Mouse (Mus musculus) gastrocnemius, postnatal 14 days (tissue): ENCODE measurements around the gene Cfap46. TPM values are rescaled to one million over a fixed set of nuclear protein-coding genes. Genes with fewer than 3 reads are reported as not detected.
"Not testable (repeated sequence)": the region's sequence is repeated elsewhere in the genome, so short reads cannot be mapped to it uniquely, and the experiment has no call there.

Experiments
- DNase-seq: peaks from one replicate; pipeline ENCODE4 v3.0.0; 2021; ENCODE audit warnings: mixed read lengths
- intact Hi-C: fragments of 180-260 bp; cut with DNase I; formaldehyde crosslinking; loops from one replicate; pipeline ENCODE4 v1.15.1; 2025; ENCODE audit warnings: low total_unique reads
- total RNA-seq, 2 experiments: library from RNA; stranded (reverse); gene quantifications; 2 replicates each; pipeline ENCODE4 v1.2.3; 2021

The Cfap46 gene
- total RNA-seq, 2 experiments from 2014 or later = 0.07 to 0.12 TPM

- intact Hi-C loops = no loop called here
- DNase-seq = no peak
Observed at GRCm38 (mm10) chr7:139681921-139682598, 1.6 kb downstream of the Cfap46 start.

DNA sequence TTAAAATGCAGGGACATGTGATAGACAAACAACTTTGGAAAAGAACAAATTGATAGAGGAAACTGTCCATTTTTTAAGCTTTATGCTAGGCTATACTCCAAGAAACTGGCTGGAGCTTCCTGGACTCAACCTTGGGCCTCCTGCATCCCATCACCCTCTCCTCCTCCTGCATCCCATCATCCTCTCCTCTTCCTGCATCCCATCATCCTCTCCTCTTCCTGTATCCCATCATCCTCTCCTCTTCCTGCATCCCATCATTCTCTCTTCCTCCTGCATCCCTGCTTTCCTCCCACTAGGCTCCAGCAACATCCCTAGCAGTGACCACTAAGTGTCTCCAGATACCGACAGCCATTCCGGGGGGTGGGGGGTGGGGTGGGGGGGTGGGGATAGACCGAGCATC is 7.2 kb downstream of the Cfap46 start:
- intact Hi-C loops = no loop called here
- no peak for DNase-seq

GRCm38 (mm10) chr7:139666871-139667270 is 16.7 kb downstream of the Cfap46 start:
- intact Hi-C loops = no loop called here

DNA sequence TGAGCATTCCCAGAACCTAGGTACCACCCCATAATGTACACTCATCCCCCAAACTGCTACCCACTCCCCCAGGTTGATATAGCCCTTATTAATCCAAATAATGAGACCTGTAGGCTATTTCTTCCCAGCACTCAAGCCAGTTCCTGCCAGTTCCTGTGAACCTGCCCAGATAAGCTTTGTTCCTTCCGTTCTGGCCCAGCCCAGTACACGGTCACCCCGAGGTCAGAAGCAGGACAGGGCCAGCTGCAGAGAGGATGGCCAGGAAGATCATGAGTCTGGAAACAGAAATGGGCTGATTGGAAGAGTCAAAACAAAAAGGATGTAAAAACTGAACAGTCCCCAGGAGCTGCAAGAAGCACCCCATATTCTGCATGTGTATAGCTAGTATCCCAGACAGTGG is 20.3 kb downstream of the Cfap46 start:
- intact Hi-C loops = no loop called here
- DNase-seq = no peak

More at GRCm38 (mm10) chr7:139666871-139667270, 16.7 kb downstream of the Cfap46 start:
- no peak for DNase-seq

GRCm38 (mm10) chr7:139659901-139660300 is 23.7 kb downstream of the Cfap46 start:
- DNase-seq, intact Hi-C loops: not testable (repeated sequence)

GRCm38 (mm10) chr7:139649698-139650097 is 33.9 kb downstream of the Cfap46 start:
- intact Hi-C loops = loop anchor here (2.0 to 10.0 kb wide), 2 partner anchors 35 to 215 kb away; no protein-coding TSS in a partner anchor
- DNase-seq = no peak

GRCm38 (mm10) chr7:139648107-139648824 is 35.4 kb downstream of the Cfap46 start:
- intact Hi-C loops = loop anchor here (10.0 kb wide), 1 partner anchor 217 kb away; no protein-coding TSS in a partner anchor
- DNase-seq = peak; percentile 90

GRCm38 (mm10) chr7:139633393-139633792 is 50.2 kb downstream of the Cfap46 start:
- intact Hi-C loops = no loop called here
- DNase-seq = no peak

GRCm38 (mm10) chr7:139625156-139625555 is 58.5 kb downstream of the Cfap46 start:
- no peak for DNase-seq
- intact Hi-C loops = no loop called here

- no peak for DNase-seq
- intact Hi-C loops = no loop called here
Observed at GRCm38 (mm10) chr7:139622568-139622967, 61.0 kb downstream of the Cfap46 start.

DNA sequence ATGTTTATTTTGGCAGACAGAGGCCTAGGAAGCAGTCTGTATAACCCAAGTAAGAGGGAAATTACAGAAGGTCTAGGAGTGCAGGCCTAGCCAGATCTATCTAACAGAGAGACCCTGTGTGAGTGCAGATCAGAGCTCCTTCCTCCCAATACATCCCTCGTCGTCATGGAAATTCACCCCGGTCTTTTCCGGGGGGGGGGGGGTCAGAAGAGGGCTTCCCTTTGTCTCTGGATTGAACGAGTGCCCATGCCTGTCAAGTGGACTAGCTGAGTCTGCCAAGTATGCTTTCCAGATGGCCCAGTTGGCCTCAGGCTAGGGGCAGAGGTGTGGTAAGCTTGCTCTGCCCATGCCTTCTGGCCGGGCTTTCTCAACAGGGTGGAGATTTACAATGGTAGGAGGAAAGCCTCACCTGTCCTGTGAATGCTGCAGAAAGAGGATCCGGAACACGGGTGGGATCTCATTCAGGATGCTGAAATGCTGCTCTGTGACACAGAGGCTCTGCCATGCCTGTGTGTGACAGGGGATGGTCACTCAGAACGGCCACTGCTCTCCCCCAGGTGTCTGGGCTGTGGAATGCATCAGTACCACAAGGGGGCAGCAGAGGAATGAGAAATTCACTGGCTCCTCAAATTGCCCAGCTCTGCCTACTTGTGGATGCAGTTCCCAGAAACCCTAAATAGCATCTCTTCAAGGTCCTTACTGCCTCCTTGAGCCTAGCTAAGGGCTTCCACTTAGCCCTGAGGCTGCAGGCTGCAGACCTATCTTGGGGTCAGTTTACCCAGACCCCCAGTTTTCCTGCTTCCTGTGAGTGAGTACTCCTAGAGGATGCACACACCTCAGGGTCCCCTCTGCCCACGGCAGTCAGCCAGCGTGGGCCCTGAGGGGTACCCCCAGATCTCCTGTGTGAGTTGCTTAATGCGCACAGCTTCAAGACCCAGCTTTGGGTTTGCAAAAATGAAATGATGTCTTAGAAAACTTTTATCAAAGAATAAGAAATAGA is 67.5 kb downstream of the Cfap46 start:
- intact Hi-C loops = no loop called here

GRCm38 (mm10) chr7:139610328-139610727 is 73.3 kb downstream of the Cfap46 start:
- DNase-seq = no peak
- intact Hi-C loops = no loop called here

More for the DNA sequence above, 67.5 kb downstream of the Cfap46 start:
- peak; percentile 46 for DNase-seq

GRCm38 (mm10) chr7:139595862-139596261 is 87.8 kb downstream of the Cfap46 start:
- no peak for DNase-seq
- intact Hi-C loops = no loop called here

GRCm38 (mm10) chr7:139595311-139595710 is 88.3 kb downstream of the Cfap46 start:
- intact Hi-C loops = no loop called here
- no peak for DNase-seq

DNA sequence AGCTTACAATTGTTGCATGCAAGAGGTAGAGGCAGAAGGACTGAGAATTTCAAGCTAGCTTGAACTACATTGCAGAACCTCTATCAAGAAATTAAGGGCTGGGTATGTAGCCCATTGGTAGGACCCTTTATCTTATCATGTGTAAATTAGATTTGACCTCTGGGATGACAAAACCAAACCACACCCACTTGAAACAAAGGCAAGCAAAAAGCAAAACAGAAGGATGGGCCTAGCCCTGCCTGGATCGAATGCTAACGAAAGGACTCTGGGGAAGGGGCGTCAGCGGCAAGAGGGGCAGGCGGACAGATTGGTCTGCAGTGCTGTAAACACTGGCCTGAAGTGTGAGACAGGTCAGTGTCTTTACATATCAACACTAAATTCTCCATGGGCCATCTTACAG is 92.3 kb downstream of the Cfap46 start:
- no peak for DNase-seq
- intact Hi-C loops = no loop called here

- DNase-seq = peak; percentile 24
- intact Hi-C loops = no loop called here
Observed at GRCm38 (mm10) chr7:139590302-139590701, 93.3 kb downstream of the Cfap46 start.

DNA sequence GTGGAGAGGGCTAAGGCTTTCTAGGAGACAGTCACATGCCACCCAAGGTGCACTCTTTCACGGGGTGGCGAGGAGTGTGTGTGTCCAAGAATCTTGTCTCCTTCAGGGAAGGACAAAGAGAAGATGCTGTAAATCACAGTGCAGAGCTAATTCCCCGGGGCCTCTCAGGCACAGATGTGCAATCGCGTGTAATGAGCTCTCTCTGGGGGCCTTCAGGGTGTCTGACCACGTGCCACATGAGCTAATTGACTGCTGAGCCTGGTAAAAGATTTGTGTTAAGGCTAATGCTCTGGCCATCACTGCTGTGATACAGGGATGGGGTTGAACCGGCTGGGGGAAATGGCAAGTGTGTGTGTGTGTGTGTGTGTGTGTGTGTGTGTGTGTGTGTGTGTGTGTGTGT is 95.7 kb downstream of the Cfap46 start:
- no peak for DNase-seq
- intact Hi-C loops = no loop called here

GRCm38 (mm10) chr7:139585183-139585821 is 98.3 kb downstream of the Cfap46 start:
- intact Hi-C loops = no loop called here
- DNase-seq = no peak
